Mouse (Mus musculus) midbrain, embryonic 10.5 days (tissue): Measurements from ENCODE around the gene Tstd1. TPM values are rescaled to one million over a fixed set of nuclear protein-coding genes. Genes with fewer than 3 reads are reported as not detected.

Source experiments
- DNase-seq: peaks from one replicate; pipeline ENCODE4 v3.0.0-alpha.2; 2017; ENCODE audit warnings: low spot score
- H3K27ac ChIP-seq: fragments of 300-500 bp; sonication (generic); replicated peaks from 2 replicates; pipeline ENCODE4 v1.5.1; 2016; ENCODE audit warnings: mild to moderate bottlenecking
- H3K27me3 ChIP-seq: fragments of 300-500 bp; sonication (generic); 2 replicates; pipeline ENCODE4 v1.6.1; 2016; ENCODE audit warnings: low read depth, mild to moderate bottlenecking; ENCODE audit not compliant: poor library complexity, severe bottlenecking
- H3K36me3 ChIP-seq: fragments of 300-500 bp; sonication (generic); 2 replicates; pipeline ENCODE4 v1.6.1; 2016; ENCODE audit warnings: mild to moderate bottlenecking, moderate library complexity
- H3K4me1 ChIP-seq: fragments of 300-500 bp; sonication (generic); 2 replicates; pipeline ENCODE4 v1.6.1; 2016
- H3K4me3 ChIP-seq: fragments of 300-500 bp; sonication (generic); 2 replicates; pipeline ENCODE4 v1.5.1; 2016; ENCODE audit warnings: mild to moderate bottlenecking, moderate library complexity
- H3K9me3 ChIP-seq: fragments of 300-500 bp; sonication (generic); replicated peaks from 2 replicates; pipeline ENCODE4 v1.6.1; 2016; ENCODE audit warnings: mild to moderate bottlenecking
- WGBS: fragments of 180-500 bp; shearing (Covaris S2); methylation state at CpG from one replicate; pipeline ENCODE4 v1.1.7; 2016; 5-methylcytosine and 5-hydroxymethylcytosine counted together
- polyA plus RNA-seq: library from polyadenylated mRNA; unstranded; fragments of >200 nt; fragmentation: Nextera tagmentation; extraction: Ambion mirVana; gene quantifications from 2 replicates; pipeline ENCODE4 v1.2.1, GENCODE M21; 2016

Gene Tstd1
- polyA plus RNA-seq, 1 experiment from 2014 or later, result 8.4 TPM

DNA sequence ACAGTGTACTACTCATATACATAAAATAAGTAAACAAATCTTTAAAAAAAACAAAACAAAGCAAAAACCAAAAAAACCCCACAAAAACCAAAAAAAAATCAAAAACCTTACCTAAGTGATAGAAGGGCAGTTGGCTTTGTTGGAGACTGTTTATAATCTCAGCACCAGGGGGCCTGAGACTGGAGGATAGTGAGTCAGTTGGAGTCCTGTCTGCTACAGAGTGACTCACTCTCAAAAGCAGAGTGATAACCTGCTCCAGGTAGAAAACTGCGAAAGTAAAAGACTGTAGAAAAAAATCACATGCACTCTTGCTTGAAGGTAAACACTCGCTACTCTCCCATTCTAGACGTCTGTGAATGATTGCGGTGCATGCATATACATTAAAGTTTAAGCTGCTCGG is 26.4 kb downstream of the Tstd1 start:
- Histone ChIP-seq H3K4me3 (no peak overlapping the region), H3K27ac (no peak overlapping the region), H3K36me3 (no peaks in the 10 kb centered on the region), H3K9me3 (peaks cover 7% of the 10 kb centered on the region; the same call in 1 of the 2 replicates), H3K4me1 (0 out of 2 replicates have a peak, but pooled peaks cover under 1% of the 10 kb centered on the region), H3K27me3 (peaks cover 16% of the 10 kb centered on the region)
- 91% methylated on average over 5 of the region's 5 CpGs for WGBS
- no peak for DNase-seq

DNA sequence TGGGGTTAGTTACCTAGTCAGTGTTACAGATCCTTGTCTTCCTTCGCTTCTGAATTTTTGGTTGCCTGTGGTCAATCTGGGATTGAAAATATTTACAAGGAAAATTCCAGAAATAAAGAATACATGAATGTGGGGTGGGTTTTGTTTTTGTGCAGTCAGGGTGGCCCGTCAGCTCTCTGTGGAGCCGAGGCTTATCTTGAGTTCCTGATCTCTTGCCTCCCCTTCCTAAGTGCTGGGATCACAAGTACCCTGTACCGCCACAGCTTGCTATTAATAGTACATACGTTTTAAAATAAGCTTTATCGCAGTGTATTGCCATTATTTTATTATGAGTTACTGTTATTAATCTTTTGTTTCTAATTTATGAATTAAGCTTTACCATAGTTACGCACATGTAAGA is 28.2 kb downstream of the Tstd1 start:
- Histone ChIP-seq H3K9me3 (peaks cover 7% of the 10 kb centered on the region; the same call in 1 of the 2 replicates), H3K27ac (no peak overlapping the region), H3K27me3 (peaks cover under 1% of the 10 kb centered on the region; the same call in 1 of the 2 replicates), H3K4me1 (no peaks in the 10 kb centered on the region), H3K4me3 (no peak overlapping the region), H3K36me3 (no peaks in the 10 kb centered on the region)
- WGBS, result 87% methylated on average over 7 of the region's 7 CpGs
- no peak for DNase-seq

DNA sequence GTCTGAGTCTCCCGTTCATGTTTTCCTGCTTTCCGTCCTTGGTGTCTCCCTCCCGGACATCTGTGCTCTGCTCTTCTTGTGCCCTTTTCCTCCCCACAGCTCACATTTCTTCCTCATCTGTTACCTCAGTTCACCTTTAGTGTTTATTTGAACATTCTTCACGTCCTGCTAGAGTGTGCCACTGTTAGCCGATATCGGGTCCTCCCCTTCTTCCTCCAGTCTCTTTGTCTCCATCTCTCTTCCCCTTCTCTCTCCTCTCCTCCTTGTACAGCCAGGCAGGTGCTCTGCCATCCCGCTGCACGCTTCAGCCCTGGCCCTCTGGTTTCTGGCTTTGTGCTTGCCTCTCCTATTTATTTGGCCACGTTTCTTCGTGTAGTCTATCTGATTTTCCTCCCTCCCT is 29.0 kb downstream of the Tstd1 start:
- H3K27me3 ChIP-seq, result no peaks in the 10 kb centered on the region
- no peak for DNase-seq
- H3K27ac ChIP-seq, result no peak overlapping the region
- 83% methylated on average over 10 of the region's 10 CpGs for WGBS
- no peak overlapping the region for H3K4me3 ChIP-seq
- peaks cover 7% of the 10 kb centered on the region; the same call in 1 of the 2 replicates for H3K9me3 ChIP-seq
- no peaks in the 10 kb centered on the region for H3K4me1 ChIP-seq
- H3K36me3 ChIP-seq, result no peaks in the 10 kb centered on the region

DNA sequence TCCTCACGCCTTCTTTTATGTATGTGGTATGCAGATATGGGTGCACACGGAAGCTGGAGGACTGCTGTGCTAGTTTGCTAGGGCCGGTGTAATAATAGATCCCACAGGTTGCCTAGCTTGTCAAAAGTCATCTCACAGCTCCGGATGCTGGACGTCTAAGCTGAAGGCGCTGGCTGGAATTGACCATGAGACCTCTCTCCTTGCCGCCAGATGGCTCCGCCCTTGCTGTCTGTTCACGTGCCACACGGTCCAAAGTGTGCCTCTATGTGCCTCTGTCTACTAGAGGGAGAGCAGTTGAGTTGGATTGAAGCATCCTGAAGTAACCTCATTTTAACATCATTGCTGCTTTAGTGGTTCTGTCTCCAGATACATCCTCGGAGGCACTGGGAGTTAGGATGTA is 31.4 kb downstream of the Tstd1 start:
- Histone ChIP-seq H3K4me3 (no peak overlapping the region), H3K4me1 (no peaks in the 10 kb centered on the region), H3K27ac (no peak overlapping the region), H3K27me3 (no peaks in the 10 kb centered on the region), H3K9me3 (no peaks in the 10 kb centered on the region), H3K36me3 (no peaks in the 10 kb centered on the region)
- no peak for DNase-seq
- 92% methylated on average over 11 of the region's 11 CpGs for WGBS

DNA sequence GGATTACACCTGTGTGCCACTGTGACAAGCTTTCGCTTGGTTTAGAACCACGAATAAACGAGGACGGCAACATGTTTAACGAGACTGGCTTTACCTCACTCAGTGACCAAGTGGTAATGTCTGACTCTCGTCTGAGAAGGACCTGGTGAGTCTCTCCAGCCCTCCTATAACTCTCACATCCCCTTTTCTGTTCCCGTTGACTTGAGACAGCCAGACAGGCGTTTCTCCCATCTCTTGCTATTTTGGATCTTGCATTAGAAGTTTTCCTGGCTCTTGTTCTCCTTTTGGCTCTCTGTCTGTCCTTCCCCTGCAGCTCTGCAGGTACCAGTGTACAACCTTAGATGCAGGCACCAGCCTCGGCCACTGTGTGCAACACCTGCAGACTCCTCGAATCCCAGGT is 32.3 kb downstream of the Tstd1 start:
- no peak overlapping the region for H3K27ac ChIP-seq
- no peak overlapping the region for H3K4me3 ChIP-seq
- H3K9me3 ChIP-seq, result no peaks in the 10 kb centered on the region
- H3K36me3 ChIP-seq, result no peaks in the 10 kb centered on the region
- no peaks in the 10 kb centered on the region for H3K27me3 ChIP-seq
- no peaks in the 10 kb centered on the region for H3K4me1 ChIP-seq
- whole genome bisulfite sequencing, result 90% methylated on average over 10 of the region's 10 CpGs
- DNase-seq, result no peak

DNA sequence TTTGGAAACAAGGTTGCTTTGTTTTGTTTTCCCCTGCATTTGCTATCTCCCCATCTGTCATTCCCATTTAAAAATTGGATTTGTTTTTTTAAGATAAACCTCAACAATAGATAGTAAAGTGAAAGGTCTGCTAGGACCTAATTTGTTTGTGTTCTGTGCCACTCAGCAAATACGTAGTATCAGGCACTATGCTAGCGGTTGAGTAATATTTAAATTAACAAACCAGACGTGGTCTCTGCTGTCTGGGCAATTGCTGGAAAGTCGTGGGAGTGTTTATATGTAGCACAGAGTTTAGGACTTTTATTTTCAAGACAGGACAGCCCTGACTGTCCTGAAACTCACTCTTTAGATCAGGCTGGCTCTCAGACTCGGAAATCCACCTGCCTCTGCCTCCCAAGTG is 33.9 kb downstream of the Tstd1 start:
- H3K27ac ChIP-seq, result no peak overlapping the region
- H3K4me3 ChIP-seq, result no peak overlapping the region
- no peaks in the 10 kb centered on the region for H3K9me3 ChIP-seq
- no peaks in the 10 kb centered on the region for H3K36me3 ChIP-seq
- no peak for DNase-seq
- no peaks in the 10 kb centered on the region for H3K27me3 ChIP-seq
- 83% methylated on average over 5 of the region's 5 CpGs for WGBS
- no peaks in the 10 kb centered on the region for H3K4me1 ChIP-seq

DNA sequence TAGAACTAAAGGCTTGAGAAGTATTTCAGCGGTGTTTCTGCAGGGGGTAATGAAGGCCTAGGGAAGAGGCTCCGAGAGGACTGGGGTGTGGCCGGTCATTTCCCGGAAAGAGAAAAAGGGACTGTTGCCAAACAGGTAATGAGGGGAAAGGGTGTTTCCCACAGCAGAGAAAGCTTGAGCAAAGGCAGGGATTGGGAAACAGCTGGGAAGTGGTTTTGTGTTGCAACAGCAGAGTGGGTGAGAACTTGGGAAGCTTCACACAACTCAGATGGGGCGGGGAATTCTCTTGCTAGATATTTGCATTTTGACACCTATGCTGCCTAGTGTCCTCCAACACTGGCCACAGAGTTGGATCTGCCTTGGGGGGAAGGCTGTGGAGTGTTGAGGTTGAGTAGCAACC is 34.3 kb downstream of the Tstd1 start:
- no peaks in the 10 kb centered on the region for H3K36me3 ChIP-seq
- 92% methylated on average over 5 of the region's 5 CpGs for WGBS
- no peaks in the 10 kb centered on the region for H3K4me1 ChIP-seq
- H3K27ac ChIP-seq, result no peak overlapping the region
- H3K4me3 ChIP-seq, result no peak overlapping the region
- DNase-seq, result no peak
- H3K27me3 ChIP-seq, result no peaks in the 10 kb centered on the region
- H3K9me3 ChIP-seq, result no peaks in the 10 kb centered on the region

DNA sequence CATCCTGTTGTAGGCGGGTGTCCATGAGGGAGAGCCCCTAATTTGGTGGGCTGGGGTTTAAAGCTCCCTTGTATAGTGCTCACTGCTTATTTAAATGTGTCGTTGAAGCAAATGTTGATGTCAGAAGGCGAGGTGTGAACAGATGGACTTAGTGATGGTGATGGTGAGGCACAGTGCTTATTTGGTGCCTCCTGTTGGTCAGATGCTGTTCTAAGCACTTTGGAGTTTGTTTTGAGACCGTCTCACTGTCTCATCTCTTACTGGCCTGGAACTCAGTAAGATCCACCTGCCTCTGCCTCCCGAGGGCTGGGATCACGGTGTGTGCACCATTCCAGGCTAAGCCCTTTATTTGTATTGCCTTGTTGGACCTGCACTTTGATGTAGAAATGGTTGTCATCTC is 36.3 kb downstream of the Tstd1 start:
- Histone ChIP-seq H3K4me1 (peaks cover 7% of the 10 kb centered on the region; the same call in 1 of the 2 replicates), H3K36me3 (no peaks in the 10 kb centered on the region), H3K9me3 (no peaks in the 10 kb centered on the region), H3K27me3 (no peaks in the 10 kb centered on the region), H3K27ac (no peak overlapping the region), H3K4me3 (no peak overlapping the region)
- WGBS, result 91% methylated on average over 6 of the region's 6 CpGs
- no peak for DNase-seq

DNA sequence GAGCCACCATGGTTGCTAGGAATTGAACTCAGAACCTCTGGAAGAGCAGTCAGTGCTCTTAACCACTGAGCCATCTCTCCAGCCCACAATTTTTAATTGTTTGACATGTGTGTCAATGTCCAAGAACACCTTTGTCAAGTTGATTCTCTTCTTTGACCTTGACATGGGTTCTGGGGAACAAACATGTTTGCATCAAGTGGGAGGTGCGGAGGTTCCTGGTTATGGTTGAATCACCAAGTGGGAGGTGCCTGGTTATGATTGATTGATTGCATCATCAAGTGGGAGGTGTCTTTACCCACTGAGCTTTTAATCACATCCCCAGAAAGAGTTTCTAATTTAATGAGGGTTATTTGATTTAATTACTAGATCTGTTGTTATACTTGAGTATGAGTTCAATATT is 38.9 kb downstream of the Tstd1 start:
- DNase-seq, result no peak
- Histone ChIP-seq H3K9me3 (no peaks in the 10 kb centered on the region), H3K4me3 (no peak overlapping the region), H3K27ac (no peak overlapping the region), H3K4me1 (peaks cover 12% of the 10 kb centered on the region; the same call in 1 of the 2 replicates), H3K36me3 (no peaks in the 10 kb centered on the region), H3K27me3 (no peaks in the 10 kb centered on the region)
- 93% methylated on average over 1 of the region's 1 CpGs for WGBS

DNA sequence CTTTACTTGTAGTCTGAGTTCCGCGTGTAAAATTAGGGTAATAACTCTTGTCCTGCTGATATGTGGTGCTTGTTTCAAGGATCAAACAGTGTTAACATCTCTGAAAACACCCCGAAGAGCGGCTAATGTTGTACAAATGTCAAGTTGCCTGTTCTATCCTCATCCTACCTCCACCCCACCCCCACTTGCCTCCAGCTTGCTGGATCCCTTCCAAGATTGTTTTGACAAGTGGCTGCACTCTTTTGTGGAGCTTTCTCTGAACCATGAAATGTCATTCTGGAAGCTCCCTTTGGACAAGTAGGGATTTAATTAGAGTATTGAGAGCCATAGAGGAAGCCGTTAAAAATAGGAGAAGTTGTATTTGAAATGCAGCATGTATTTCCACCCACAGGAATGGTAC is 41.1 kb downstream of the Tstd1 start:
- Histone ChIP-seq H3K4me3 (no peak overlapping the region), H3K9me3 (no peaks in the 10 kb centered on the region), H3K36me3 (no peaks in the 10 kb centered on the region), H3K27ac (no peak overlapping the region), H3K4me1 (peaks cover 12% of the 10 kb centered on the region; the same call in 1 of the 2 replicates), H3K27me3 (no peaks in the 10 kb centered on the region)
- 66% methylated on average over 5 of the region's 5 CpGs for WGBS
- no peak for DNase-seq

DNA sequence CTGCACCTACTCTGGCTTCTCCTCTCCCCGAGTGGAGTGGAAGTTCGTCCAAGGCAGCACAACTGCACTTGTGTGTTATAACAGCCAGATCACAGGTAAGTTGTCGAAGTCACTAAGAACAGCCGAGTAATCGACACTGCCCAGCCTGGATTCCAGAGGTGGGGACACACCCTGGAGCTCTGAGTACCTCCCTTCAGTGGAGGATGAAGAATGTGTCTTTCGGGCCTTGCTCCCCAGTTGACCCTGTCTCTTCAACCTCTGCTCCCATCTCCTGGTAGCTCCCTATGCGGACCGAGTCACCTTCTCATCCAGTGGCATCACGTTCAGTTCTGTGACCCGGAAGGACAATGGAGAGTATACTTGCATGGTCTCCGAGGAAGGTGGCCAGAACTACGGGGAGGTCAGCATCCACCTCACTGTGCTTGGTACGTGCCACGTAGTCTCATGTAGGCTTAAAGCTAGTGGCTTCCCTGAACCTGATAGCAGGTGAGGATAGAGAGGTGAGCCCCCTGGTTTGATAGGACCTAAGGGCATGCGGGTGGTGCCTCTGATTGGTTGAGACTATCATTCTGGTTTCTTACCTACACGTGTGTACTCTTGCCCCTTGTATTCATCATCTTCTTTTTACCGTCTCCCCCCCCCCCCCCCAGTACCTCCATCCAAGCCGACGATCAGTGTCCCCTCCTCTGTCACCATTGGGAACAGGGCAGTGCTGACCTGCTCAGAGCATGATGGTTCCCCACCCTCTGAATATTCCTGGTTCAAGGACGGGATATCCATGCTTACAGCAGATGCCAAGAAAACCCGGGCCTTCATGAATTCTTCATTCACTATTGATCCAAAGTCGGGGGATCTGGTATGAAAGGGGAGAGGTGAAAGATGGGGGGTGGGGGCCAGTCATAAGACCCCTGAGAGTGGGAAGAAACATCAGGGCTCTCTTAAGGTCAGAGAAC is 42.2 kb downstream of the Tstd1 start:
- H3K9me3 ChIP-seq, result no peaks in the 10 kb centered on the region
- H3K27me3 ChIP-seq, result no peaks in the 10 kb centered on the region
- WGBS, result 93% methylated on average over 22 of the region's 22 CpGs
- no peak for DNase-seq
- H3K36me3 ChIP-seq, result no peaks in the 10 kb centered on the region
- H3K27ac ChIP-seq, result no peak overlapping the region
- H3K4me3 ChIP-seq, result no peak overlapping the region
- peaks cover 12% of the 10 kb centered on the region; the same call in 1 of the 2 replicates for H3K4me1 ChIP-seq

DNA sequence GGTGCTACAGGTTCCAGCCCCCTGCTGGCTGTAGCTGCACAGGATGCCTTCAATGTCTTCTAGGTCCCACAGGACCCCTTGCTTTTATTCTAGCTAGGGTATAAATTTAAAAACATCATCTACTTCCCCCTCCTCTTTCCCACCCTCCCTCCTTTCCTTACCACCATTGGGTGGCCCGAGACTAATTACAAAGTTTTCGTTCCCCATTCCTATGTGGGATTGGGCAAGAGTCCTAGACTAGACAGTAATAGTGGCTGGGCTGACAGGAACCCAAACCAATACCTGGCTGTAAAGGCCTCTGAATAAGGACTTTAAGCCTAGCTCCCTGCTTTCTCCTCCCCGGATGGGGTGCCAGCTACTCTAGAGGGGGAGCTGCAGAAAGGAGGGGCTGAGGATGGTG is 44.5 kb downstream of the Tstd1 start:
- no peaks in the 10 kb centered on the region for H3K9me3 ChIP-seq
- H3K27ac ChIP-seq, result no peak overlapping the region
- no peaks in the 10 kb centered on the region for H3K27me3 ChIP-seq
- H3K4me1 ChIP-seq, result peaks cover 12% of the 10 kb centered on the region; the same call in 1 of the 2 replicates
- no peaks in the 10 kb centered on the region for H3K36me3 ChIP-seq
- 95% methylated on average over 3 of the region's 3 CpGs for WGBS
- DNase-seq, result no peak
- no peak overlapping the region for H3K4me3 ChIP-seq

DNA sequence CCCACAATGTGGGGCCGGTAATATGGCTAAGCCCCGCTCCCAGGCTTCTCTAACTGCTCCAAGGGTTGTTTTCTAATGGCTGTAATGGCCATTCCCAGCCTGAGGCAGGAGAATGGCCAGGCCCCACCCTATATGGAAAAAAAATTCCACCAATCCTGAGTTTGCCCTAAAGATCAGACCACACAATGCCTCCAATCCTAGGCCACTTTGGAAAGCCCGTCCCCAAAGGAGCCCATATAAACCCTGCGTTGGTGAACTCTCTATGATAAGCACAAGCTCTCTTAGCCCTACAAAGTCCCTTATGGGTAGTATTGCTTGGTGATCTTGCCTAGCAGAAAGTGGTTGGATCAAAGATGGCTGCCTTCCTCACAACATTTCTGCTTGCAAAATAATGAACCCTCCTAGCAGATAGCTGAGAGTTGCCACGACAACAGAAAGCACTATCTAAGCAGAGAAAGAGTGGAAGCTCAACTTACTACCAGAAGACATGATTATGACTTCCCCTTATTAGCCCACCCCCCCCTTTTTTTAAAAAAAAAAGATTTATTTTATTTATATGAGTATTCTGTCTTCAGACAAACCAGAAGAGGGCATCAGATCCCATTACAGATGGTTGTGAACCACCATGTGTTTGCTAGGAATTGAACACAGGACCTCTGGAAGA is 47.2 kb downstream of the Tstd1 start:
- H3K36me3 ChIP-seq, result no peaks in the 10 kb centered on the region
- H3K27ac ChIP-seq, result no peak overlapping the region
- no peaks in the 10 kb centered on the region for H3K4me1 ChIP-seq
- no peak for DNase-seq
- no peak overlapping the region for H3K4me3 ChIP-seq
- no peaks in the 10 kb centered on the region for H3K27me3 ChIP-seq
- no peaks in the 10 kb centered on the region for H3K9me3 ChIP-seq
- WGBS, result 90% methylated on average over 5 of the region's 5 CpGs
